Mouse (Mus musculus) heart, embryonic 11.5 days (tissue): ENCODE results near the gene Apbb2. TPM values are rescaled to one million over a fixed set of nuclear protein-coding genes. Genes with fewer than 3 reads are reported as not detected.

Source experiments
- ATAC-seq: fragments of 200-750 bp; cut with Nextera tagmentation; replicated peaks from 2 replicates; pipeline ENCODE4 v1.8.0; 2017; ENCODE audit warnings: moderate library complexity; ENCODE audit not compliant: insufficient number of reproducible peaks, low FRiP score, low TSS enrichment
- H3K27ac ChIP-seq: fragments of 300-500 bp; sonication (generic); 2 replicates; pipeline ENCODE4 v1.5.1; 2014; ENCODE audit warnings: mild to moderate bottlenecking, low read depth, low read length
- H3K27me3 ChIP-seq: fragments of 300-500 bp; sonication (generic); 2 replicates; pipeline ENCODE4 v1.6.1; 2014; ENCODE audit warnings: mild to moderate bottlenecking, low read length, mixed read lengths; ENCODE audit not compliant: control insufficient read depth, insufficient read depth
- H3K36me3 ChIP-seq: fragments of 300-500 bp; sonication (generic); 2 replicates; pipeline ENCODE4 v1.6.1; 2014; ENCODE audit warnings: mild to moderate bottlenecking, low read length, moderate library complexity, mixed read lengths; ENCODE audit not compliant: control insufficient read depth, insufficient read depth
- H3K4me1 ChIP-seq: fragments of 300-500 bp; sonication (generic); 2 replicates; pipeline ENCODE4 v1.6.1; 2014; ENCODE audit warnings: low read length; ENCODE audit not compliant: control insufficient read depth, insufficient read depth
- H3K4me2 ChIP-seq: fragments of 300-500 bp; sonication (generic); 2 replicates; pipeline ENCODE4 v1.6.1; 2014; ENCODE audit warnings: mild to moderate bottlenecking, moderate library complexity
- H3K4me3 ChIP-seq: fragments of 300-500 bp; sonication (generic); 2 replicates; pipeline ENCODE4 v1.5.1; 2014; ENCODE audit warnings: low read depth, low read length
- H3K9ac ChIP-seq: fragments of 300-500 bp; sonication (generic); 2 replicates; pipeline ENCODE4 v1.6.1; 2014; ENCODE audit warnings: mild to moderate bottlenecking, low read depth, low read length, moderate library complexity
- H3K9me3 ChIP-seq: fragments of 300-500 bp; sonication (generic); replicated peaks from 2 replicates; pipeline ENCODE4 v1.6.1; 2016; ENCODE audit warnings: low read length; ENCODE audit not compliant: control insufficient read depth
- whole genome bisulfite sequencing: fragments of 180-500 bp; shearing (Covaris S2); extraction: QIAGEN DNeasy Blood & Tissue Kit; methylation state at CpG from one replicate; pipeline ENCODE4 v1.1.7; 2014; ENCODE audit not compliant: insufficient replicate concordance; 5-methylcytosine and 5-hydroxymethylcytosine counted together
- polyA plus RNA-seq: library from polyadenylated mRNA; unstranded; fragments of >200 nt; fragmentation: Nextera tagmentation; extraction: Ambion mirVana; gene quantifications from 2 replicates; pipeline ENCODE4 v1.2.1, GENCODE M21; 2014

The Apbb2 gene
- polyA plus RNA-seq, 1 experiment from 2014 or later: 25.9 TPM

- Histone ChIP-seq H3K27me3 (no peaks in the 10 kb centered on the region), H3K4me2 (peak overlapping the region; percentile 63), H3K9ac (peak overlapping the region; percentile 66), H3K4me1 (peaks cover 14% of the 10 kb centered on the region), H3K4me3 (peak overlapping the region; percentile 52), H3K27ac (no peak overlapping the region), H3K9me3 (no peaks in the 10 kb centered on the region), H3K36me3 (no peaks in the 10 kb centered on the region)
- WGBS: 29% methylated on average over 8 of the region's 8 CpGs
- no peak for ATAC-seq
These were observed 1.1 kb upstream of the Apbb2 start for GRCm38 (mm10) chr5:66619675-66620074.

GRCm38 (mm10) chr5:66619195-66619594 is 611 bp upstream of the Apbb2 start:
- H3K27me3 ChIP-seq: no peaks in the 10 kb centered on the region
- ATAC-seq: no peak
- H3K4me3 ChIP-seq: 0 out of 2 replicates have a peak overlapping the region, but pooled peaks have one; percentile 93
- peak overlapping the region; percentile 86 for H3K4me2 ChIP-seq
- H3K36me3 ChIP-seq: no peaks in the 10 kb centered on the region
- peaks cover 18% of the 10 kb centered on the region for H3K4me1 ChIP-seq
- 19% methylated on average over 11 of the region's 11 CpGs for WGBS
- no peak overlapping the region; the same call in 1 of the 2 replicates for H3K9ac ChIP-seq
- H3K27ac ChIP-seq: no peak overlapping the region
- no peaks in the 10 kb centered on the region for H3K9me3 ChIP-seq

GRCm38 (mm10) chr5:66617921-66618460 is 593 bp downstream of the Apbb2 start:
- no peaks in the 10 kb centered on the region for H3K36me3 ChIP-seq
- H3K9ac ChIP-seq: peak overlapping the region; percentile 89
- H3K4me1 ChIP-seq: peaks cover 29% of the 10 kb centered on the region
- WGBS: 1% methylated on average over 54 of the region's 54 CpGs
- peak; percentile 29 for ATAC-seq
- no peaks in the 10 kb centered on the region for H3K27me3 ChIP-seq
- H3K4me3 ChIP-seq: peak overlapping the region; percentile 93
- H3K9me3 ChIP-seq: no peaks in the 10 kb centered on the region
- peak overlapping the region; percentile 91 for H3K27ac ChIP-seq
- peak overlapping the region; percentile 86 for H3K4me2 ChIP-seq

- Histone ChIP-seq H3K9ac (no peak overlapping the region), H3K9me3 (no peaks in the 10 kb centered on the region), H3K4me2 (no peak overlapping the region), H3K27ac (no peak overlapping the region), H3K4me1 (peaks cover 44% of the 10 kb centered on the region), H3K36me3 (no peaks in the 10 kb centered on the region), H3K27me3 (no peaks in the 10 kb centered on the region), H3K4me3 (no peak overlapping the region)
- no peak for ATAC-seq
- 61% methylated on average over 4 of the region's 4 CpGs for WGBS
These were observed 3.6 kb downstream of the Apbb2 start for GRCm38 (mm10) chr5:66614940-66615339.

- no peak overlapping the region for H3K4me2 ChIP-seq
- no peaks in the 10 kb centered on the region for H3K36me3 ChIP-seq
- H3K27me3 ChIP-seq: no peaks in the 10 kb centered on the region
- H3K4me1 ChIP-seq: peaks cover 47% of the 10 kb centered on the region
- H3K9ac ChIP-seq: no peak overlapping the region
- H3K27ac ChIP-seq: no peak overlapping the region
- H3K9me3 ChIP-seq: no peaks in the 10 kb centered on the region
- WGBS: 38% methylated on average over 3 of the region's 3 CpGs
- H3K4me3 ChIP-seq: no peak overlapping the region
- ATAC-seq: no peak
These were observed 4.9 kb downstream of the Apbb2 start for GRCm38 (mm10) chr5:66613725-66614124.

- Histone ChIP-seq H3K4me2 (no peak overlapping the region), H3K36me3 (no peaks in the 10 kb centered on the region), H3K27ac (no peak overlapping the region), H3K9me3 (no peaks in the 10 kb centered on the region), H3K4me1 (peaks cover 46% of the 10 kb centered on the region), H3K27me3 (no peaks in the 10 kb centered on the region), H3K9ac (no peak overlapping the region), H3K4me3 (no peak overlapping the region)
- 84% methylated on average over 5 of the region's 5 CpGs for WGBS
- no peak for ATAC-seq
These were observed 5.6 kb downstream of the Apbb2 start for GRCm38 (mm10) chr5:66612964-66613363.

- ATAC-seq: no peak
- Histone ChIP-seq H3K4me1 (peaks cover 55% of the 10 kb centered on the region), H3K9ac (no peak overlapping the region), H3K27me3 (no peaks in the 10 kb centered on the region), H3K4me2 (no peak overlapping the region), H3K9me3 (no peaks in the 10 kb centered on the region), H3K27ac (no peak overlapping the region), H3K4me3 (no peak overlapping the region), H3K36me3 (no peaks in the 10 kb centered on the region)
- WGBS: 57% methylated on average over 4 of the region's 4 CpGs
These were observed 6.7 kb downstream of the Apbb2 start for GRCm38 (mm10) chr5:66611851-66612250.

GRCm38 (mm10) chr5:66611361-66611760 is 7.2 kb downstream of the Apbb2 start:
- Histone ChIP-seq H3K9ac (no peak overlapping the region), H3K4me1 (peaks cover 60% of the 10 kb centered on the region), H3K9me3 (no peaks in the 10 kb centered on the region), H3K4me3 (no peak overlapping the region), H3K27me3 (no peaks in the 10 kb centered on the region), H3K27ac (no peak overlapping the region), H3K4me2 (no peak overlapping the region), H3K36me3 (no peaks in the 10 kb centered on the region)
- WGBS: 89% methylated on average over 5 of the region's 5 CpGs
- ATAC-seq: no peak

GRCm38 (mm10) chr5:66610270-66610669 is 8.3 kb downstream of the Apbb2 start:
- peaks cover 62% of the 10 kb centered on the region for H3K4me1 ChIP-seq
- ATAC-seq: no peak
- no peak overlapping the region for H3K4me2 ChIP-seq
- H3K4me3 ChIP-seq: no peak overlapping the region
- no peaks in the 10 kb centered on the region for H3K27me3 ChIP-seq
- 0 out of 2 replicates have a peak overlapping the region, but pooled peaks have one; percentile 12 for H3K27ac ChIP-seq
- H3K9me3 ChIP-seq: no peaks in the 10 kb centered on the region
- WGBS: 86% methylated on average over 12 of the region's 12 CpGs
- H3K9ac ChIP-seq: no peak overlapping the region
- no peaks in the 10 kb centered on the region for H3K36me3 ChIP-seq
